Mouse (Mus musculus): ENCODE measurements around the gene Limd2.

GRCm38 (mm10) chr11:106111688-106112087 is 49.0 kb downstream of the Limd2 start:
- TF ChIP-seq POLR2A (IDR thresholded peaks at IDR 0.05; ENCODE audit: extremely low read depth, insufficient read depth, low read length) (no peak), CTCF (IDR thresholded peaks at IDR 0.05; ENCODE audit: extremely low read depth, insufficient read depth, low read length) (no peak)
